Mouse (Mus musculus) liver, embryonic 14.5 days (tissue): Measurements from ENCODE around the gene Slc37a1.

Experiments
- CTCF ChIP-seq: IDR thresholded peaks from 2 replicates; pipeline ENCODE4 v1.5.1; 2016; ENCODE audit warnings: antibody characterized with exemption, low read depth, control low read depth
- EP300 ChIP-seq: IDR thresholded peaks from 2 replicates; pipeline ENCODE4 v1.6.1; 2016; ENCODE audit warnings: antibody characterized with exemption, low read depth

DNA sequence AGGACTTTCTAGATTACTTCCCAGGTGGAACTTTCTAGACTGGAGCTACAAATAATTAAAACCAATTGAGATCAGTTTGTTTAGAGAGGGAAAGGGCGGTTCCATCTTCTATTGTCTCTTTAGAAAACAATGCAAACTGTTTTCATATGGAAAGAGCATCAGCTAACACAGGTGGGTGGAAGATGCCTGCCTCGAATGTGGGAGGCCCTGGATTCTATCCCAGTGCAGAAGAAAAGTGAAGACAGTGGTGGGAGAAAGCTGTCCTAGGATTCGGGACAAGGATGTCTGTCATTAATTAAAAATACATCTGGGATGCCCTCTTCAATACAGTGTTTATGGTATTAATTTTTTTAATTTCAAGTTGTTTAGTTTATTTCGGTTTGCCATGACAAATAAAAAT, 19.5 kb upstream of the Slc37a1 start:
- no peak for TF ChIP-seq CTCF
- no peak for TF ChIP-seq EP300
